Mouse (Mus musculus) naive thymus-derived CD4-positive, alpha-beta T cell, adult 2 months (primary cell): ENCODE data around the gene Plcd3.

Experiments used
- DNase-seq: peaks from one replicate; pipeline ENCODE4 v3.0.0-alpha.2; 2011; ENCODE audit warnings: low read depth

Plcd3 gene

GRCm38 (mm10) chr11:103101481-103101865, at the start of gene Plcd3, which contains the start of gene Acbd4:
Gene Plcd3, minus strand, starts transcription at chr11:103101658.
Gene Acbd4, plus strand, starts transcription at chr11:103101682.
- DNase-seq: peak; percentile 59

- no peak for DNase-seq
Observed at GRCm38 (mm10) chr11:103149771-103150170, 48.3 kb upstream of the Plcd3 start.

DNA sequence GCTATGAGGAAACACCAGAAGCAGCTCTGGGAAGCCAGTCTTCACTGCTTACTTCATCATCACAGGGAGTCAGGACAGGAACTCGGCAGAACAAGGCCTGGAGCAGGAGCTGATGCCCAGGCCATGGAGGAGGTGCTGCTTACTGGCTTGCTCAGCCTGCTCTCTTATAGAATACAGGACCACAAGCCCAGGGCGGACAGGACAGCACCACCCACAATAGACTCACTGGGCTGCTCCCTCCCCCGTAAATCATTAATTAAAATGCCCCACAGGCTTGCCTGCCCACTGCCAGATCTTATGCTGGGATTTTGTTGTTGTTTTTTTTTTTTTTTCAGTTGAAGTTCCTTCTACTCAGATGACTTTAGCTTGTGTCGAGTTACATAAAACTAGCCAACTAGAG, 46.3 kb upstream of the Plcd3 start:
- DNase-seq: no peak

DNA sequence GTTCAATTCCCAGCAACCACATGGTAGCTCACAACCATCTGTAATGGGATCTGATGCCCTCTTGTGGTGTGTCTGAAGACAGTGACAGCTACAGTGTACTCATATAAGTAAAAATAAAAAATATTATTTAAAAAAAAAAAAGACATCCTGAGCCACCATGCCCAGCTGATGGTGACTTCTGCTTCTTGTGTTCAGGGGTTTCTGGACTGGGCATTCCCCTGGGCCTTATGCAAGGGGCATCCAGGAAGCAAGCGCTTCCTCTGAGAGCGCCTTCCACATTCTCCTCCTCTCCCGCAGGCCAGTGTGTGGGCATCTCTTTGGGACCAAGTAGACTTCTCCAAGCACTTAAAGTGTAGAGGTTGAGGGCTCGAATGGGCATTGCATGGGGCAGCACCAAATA, 44.9 kb upstream of the Plcd3 start:
- DNase-seq: no peak

DNA sequence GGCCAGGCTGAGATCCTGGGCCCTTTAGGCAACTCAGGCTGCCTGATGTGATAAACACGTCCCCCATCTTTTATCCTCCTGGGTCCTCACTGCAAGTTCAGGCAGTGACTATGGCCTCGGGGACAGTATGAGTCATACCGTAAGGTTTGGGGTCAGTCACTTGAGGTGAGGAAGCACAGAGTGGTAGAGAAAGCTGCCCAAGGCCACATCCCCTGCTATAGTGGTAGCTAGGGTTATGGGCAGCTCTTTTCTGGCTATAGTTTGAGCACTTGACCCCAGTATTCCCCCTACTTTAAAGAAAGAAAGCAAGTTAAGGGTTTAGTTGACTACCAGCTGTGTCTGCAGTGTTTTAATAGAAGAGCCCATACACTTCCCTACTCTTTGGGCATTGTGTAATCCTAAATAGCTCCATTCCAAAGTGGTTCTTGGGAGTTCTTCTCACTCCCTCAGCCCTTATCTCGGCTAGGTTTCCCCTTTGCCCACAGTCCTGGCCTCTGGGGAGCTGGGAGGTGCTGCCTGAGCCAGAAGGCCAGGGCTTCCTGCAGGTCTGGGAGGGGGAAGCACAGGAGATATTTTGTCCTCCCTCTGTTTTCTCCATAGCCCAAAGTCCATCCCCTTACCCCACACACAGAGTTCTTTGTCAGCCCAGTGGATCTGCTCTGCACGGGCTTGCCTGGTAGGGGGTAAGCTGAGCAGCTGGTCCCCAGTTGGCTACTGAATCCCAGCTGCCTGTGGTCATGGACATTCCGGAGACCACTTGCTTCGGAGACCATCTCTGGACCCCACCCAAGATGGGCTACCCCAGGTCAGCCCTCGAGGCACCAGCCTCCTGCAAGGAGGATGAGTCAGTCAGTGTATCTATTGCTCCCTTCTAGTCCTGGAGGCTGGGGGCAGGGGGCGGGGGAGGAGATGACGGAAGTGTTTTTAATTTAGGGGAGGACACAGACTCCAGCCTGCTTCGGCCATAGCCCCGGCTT, 43.1 kb upstream of the Plcd3 start:
- DNase-seq: no peak

- DNase-seq: peak; percentile 87
Observed at GRCm38 (mm10) chr11:103142441-103143182, 41.2 kb upstream of the Plcd3 start.

- peak; percentile 51 for DNase-seq
Observed at GRCm38 (mm10) chr11:103141944-103142255, 40.4 kb upstream of the Plcd3 start.

DNA sequence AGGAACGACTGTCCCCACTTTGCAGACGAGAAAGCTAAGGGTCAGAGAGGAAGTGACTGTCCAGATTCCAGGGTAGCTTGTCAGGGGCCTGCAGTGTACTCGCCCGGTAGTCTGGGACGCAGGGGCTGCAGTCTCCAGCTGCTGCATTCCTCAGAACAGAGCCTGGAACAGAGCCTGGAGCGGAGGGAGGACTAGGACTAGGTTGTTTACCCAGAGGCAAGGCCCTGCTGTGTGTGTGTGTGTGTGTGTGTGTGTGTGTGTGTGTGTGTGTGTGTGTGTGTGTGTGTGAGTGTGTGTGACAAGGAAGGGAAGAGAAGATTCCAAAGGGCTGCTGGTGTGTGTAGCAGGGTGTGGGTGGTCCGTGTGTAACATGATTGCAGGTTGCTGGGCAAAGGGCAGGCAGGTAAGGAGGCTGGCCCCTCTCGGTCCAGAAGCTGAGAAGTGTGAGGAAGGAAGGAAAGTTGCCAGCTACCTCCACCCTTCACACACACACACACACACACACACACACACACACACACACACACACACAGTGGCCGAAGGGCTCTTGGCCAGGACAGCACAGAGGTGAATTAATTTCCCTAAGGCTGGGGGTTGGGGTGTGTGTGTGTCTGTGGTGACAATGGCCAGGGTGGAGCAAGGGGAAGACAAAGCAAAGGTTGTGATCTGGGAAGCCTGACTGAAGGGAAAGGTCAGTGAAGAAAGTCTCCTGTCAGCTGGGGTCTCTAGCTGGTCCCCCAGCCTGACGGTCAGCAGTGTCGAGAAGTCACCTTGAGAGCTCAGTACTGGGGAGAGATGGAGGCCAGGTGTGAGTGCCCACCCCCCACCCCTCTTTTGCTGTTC, 39.9 kb upstream of the Plcd3 start:
- no peak for DNase-seq

DNA sequence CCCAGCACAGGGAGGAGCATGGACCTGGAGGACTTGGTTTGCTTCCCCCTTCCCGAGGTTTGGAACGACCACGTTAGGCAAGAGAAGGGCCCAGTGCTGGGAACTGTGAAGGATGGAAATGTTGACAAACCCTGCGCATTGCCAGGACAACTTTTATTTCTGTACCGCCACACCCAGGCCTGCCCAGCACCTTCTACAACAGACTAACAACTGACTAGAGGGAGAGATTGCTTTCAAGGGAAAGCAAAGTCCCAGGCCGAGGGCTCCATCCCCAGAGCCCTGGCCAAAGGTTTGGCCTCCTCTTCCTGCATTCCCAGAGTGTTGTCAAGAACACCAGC, 39.3 kb upstream of the Plcd3 start:
- DNase-seq: no peak

- DNase-seq: no peak
Observed at GRCm38 (mm10) chr11:103139951-103140762, 38.7 kb upstream of the Plcd3 start.

- DNase-seq: no peak
Observed at GRCm38 (mm10) chr11:103136039-103136577, 34.6 kb upstream of the Plcd3 start.

DNA sequence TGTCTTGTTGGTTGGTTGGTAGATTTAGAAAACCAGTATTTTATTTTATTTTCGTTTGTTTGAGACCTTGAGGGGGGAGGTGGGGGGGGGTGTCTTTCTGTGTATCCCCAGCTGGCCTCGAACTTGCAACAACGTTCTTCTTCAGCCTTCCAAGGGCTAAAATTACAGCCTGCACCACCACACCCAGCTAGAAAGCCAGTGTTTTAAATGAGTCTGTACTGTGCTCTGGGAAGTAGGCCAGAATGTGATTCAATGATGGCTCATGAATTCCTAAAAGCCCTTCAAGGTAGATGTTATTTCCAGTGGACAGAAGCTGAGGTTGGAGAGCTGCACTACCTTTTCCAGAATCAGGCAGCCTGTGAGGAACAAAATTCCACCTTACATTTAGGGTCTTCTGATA, 32.8 kb upstream of the Plcd3 start:
- no peak for DNase-seq

- no peak for DNase-seq
Observed at GRCm38 (mm10) chr11:103133456-103134185, 32.2 kb upstream of the Plcd3 start.

DNA sequence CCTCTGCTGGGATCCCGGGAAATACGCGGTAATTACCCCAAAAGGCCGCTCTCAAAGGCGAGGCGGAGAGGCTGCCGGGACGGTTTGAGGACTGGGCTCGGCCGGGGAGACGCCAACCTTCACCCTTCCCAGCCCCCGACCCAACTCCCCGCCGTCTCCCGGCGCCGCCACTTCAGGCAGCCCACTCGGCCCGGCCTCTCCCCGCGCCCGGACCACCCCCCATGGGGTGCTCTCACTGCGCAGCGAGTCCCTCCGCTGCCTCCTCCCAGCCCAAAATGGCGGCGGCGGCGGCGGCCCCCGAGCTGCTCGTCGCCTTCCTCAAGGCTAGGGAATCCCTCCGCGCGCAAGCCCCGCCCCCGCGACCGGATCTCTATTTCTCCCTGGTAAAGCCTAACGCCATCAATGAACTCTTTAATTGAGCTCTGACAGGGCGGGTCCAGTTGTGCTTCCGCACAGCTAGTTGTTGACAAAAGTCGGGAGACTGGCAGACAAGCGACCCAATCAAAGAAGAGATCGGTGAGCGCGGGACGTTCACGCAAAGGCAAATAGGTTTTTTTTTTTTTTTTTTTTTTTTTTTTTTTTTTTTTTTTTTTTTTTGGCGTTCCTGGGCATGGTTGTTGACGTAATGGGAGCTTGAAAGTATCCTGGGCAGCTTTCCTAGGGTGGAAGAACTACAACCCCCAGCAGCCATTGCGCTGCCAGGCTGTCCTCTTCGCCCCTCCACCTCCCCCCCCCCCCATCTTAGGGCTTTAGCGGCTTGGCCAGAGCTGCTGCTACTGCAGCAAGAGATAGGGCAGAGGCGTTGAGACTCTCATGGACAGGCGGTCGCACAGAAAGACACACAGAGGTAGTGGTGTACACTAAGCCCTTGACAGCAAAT, 31.4 kb upstream of the Plcd3 start:
- DNase-seq: peak; percentile 100

GRCm38 (mm10) chr11:103131701-103132575, 30.5 kb upstream of the Plcd3 start, which contains the start of gene Hexim2:
Gene Hexim2, plus strand, starts transcription at chr11:103132429.
- DNase-seq: peak; percentile 43

GRCm38 (mm10) chr11:103120315-103120714, 18.9 kb upstream of the Plcd3 start:
- no peak for DNase-seq

GRCm38 (mm10) chr11:103119609-103120008, 18.2 kb upstream of the Plcd3 start:
- DNase-seq: no peak

DNA sequence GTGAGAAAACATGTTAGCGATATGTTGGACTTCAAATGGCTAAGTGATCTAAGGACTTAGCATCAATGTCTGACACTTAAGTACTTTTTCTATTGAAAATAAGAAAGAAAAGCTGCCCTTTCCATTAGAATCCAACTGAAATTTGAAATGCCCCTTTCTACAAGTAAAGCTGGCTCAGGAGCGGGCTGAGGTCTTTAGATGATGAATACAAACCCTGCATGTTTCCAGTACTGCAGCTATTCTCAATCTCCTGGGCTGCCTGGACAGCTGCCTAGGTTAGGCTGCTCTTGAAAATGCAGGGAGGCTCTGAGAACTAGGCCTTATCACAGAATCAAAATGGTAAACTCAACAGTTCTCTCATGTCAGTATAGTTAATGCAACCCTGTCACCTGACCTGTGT, 17.4 kb upstream of the Plcd3 start:
- DNase-seq: no peak
